Mouse (Mus musculus) lung, embryonic 14.5 days (tissue): ENCODE data around the gene Pknox2. TPM values are rescaled to one million over a fixed set of nuclear protein-coding genes. Genes with fewer than 3 reads are reported as not detected.

Experiments
- ATAC-seq: fragments of 200-750 bp; cut with Nextera tagmentation; 2 replicates; pipeline ENCODE4 v1.8.0; 2017; ENCODE audit warnings: mild to moderate bottlenecking, moderate TSS enrichment, moderate library complexity; ENCODE audit not compliant: insufficient read depth
- DNase-seq: peaks from one replicate; pipeline ENCODE4 v3.0.0-alpha.2; 2015
- H3K27ac ChIP-seq: fragments of 300-500 bp; sonication (generic); 2 replicates; pipeline ENCODE4 v1.5.1; 2014; ENCODE audit warnings: low read depth, mild to moderate bottlenecking, moderate library complexity
- H3K27me3 ChIP-seq: fragments of 300-500 bp; sonication (generic); 2 replicates; pipeline ENCODE4 v1.6.1; 2014; ENCODE audit warnings: low read length, control low read depth; ENCODE audit not compliant: insufficient read depth
- H3K36me3 ChIP-seq: fragments of 300-500 bp; sonication (generic); 2 replicates; pipeline ENCODE4 v1.6.1; 2014; ENCODE audit warnings: control low read depth; ENCODE audit not compliant: insufficient read depth
- H3K4me1 ChIP-seq: fragments of 300-500 bp; sonication (generic); 2 replicates; pipeline ENCODE4 v1.6.1; 2014; ENCODE audit warnings: antibody characterized with exemption, control low read depth; ENCODE audit not compliant: insufficient read depth
- H3K4me2 ChIP-seq: fragments of 300-500 bp; sonication (generic); 2 replicates; pipeline ENCODE4 v1.6.1; 2014; ENCODE audit warnings: mild to moderate bottlenecking
- H3K4me3 ChIP-seq: fragments of 300-500 bp; sonication (generic); 2 replicates; pipeline ENCODE4 v1.5.1; 2014; ENCODE audit warnings: low read depth, low read length
- H3K9ac ChIP-seq: fragments of 300-500 bp; sonication (generic); 2 replicates; pipeline ENCODE4 v1.6.1; 2014
- H3K9me3 ChIP-seq: fragments of 300-500 bp; sonication (generic); 2 replicates; pipeline ENCODE4 v1.6.1; 2016; ENCODE audit warnings: low read depth, low read length, control low read depth
- CTCF ChIP-seq: IDR thresholded peaks from 2 replicates; pipeline ENCODE4 v1.5.1; 2016; ENCODE audit warnings: antibody characterized with exemption, low read depth
- WGBS: fragments of 180-500 bp; shearing (Covaris S2); extraction: QIAGEN DNeasy Blood & Tissue Kit; methylation state at CpG from one replicate; pipeline ENCODE4 v1.1.7; 2014; 5-methylcytosine and 5-hydroxymethylcytosine counted together
- polyA plus RNA-seq: library from polyadenylated mRNA; unstranded; fragments of >200 nt; fragmentation: Nextera tagmentation; extraction: Ambion mirVana; gene quantifications from 2 replicates; pipeline ENCODE4 v1.2.1, GENCODE M21; 2014

Pknox2 gene
- polyA plus RNA-seq, 1 experiment from 2014 or later: 7.1 TPM

DNA sequence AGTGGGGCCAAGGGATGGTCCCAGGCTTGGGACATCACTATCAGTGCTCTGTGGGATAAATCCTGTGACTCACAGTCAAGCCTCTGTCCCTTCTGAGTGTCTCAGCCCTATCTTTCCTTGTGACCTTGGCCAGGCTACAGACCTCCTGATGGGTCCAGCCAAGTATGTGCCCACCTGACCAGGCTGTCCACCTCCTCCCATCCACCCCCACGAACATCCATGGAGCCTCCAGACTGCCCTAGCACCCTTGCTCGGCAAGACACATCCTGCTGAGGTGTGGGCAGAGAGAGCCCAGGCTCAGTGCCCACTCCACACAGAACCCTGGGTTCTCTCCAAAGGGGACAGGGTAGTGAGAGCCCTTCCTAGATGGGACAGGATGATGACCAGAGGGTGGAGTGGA lies 204.6 kb downstream of the Pknox2 start:
- Histone ChIP-seq H3K27me3 (no peaks in the 10 kb centered on the region), H3K4me1 (no peaks in the 10 kb centered on the region), H3K9me3 (no peaks in the 10 kb centered on the region), H3K4me2 (no peak overlapping the region), H3K36me3 (no peaks in the 10 kb centered on the region), H3K9ac (no peak overlapping the region), H3K4me3 (no peak overlapping the region), H3K27ac (no peak overlapping the region)
- ATAC-seq: no peak
- WGBS: 82% methylated on average over 2 of the region's 2 CpGs
- no peak for TF ChIP-seq CTCF
- no peak for DNase-seq

DNA sequence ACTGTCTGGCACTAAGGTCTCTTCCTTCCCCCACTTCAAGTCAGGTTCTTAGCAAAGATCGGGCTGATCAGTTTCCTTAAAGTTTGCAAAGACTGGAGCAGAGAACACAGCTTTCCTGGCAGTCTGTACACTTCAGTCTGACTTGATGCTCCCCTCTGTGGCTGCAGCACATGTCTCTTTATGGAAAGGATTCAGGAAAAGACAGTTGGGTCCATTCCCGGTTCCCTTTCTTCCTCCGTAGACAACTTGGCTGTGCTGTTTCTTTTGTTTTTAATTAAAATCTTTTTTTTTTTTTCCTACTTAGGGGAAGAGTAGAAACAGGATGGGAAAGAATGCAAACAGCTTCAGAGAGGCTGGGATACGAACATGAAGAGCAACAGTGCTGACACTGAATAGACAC lies 205.1 kb downstream of the Pknox2 start:
- Histone ChIP-seq H3K9me3 (no peaks in the 10 kb centered on the region), H3K4me2 (no peak overlapping the region), H3K36me3 (no peaks in the 10 kb centered on the region), H3K9ac (no peak overlapping the region), H3K4me1 (no peaks in the 10 kb centered on the region), H3K27me3 (no peaks in the 10 kb centered on the region), H3K27ac (no peak overlapping the region), H3K4me3 (no peak overlapping the region)
- TF ChIP-seq CTCF: no peak
- ATAC-seq (no peak), DNase-seq (no peak)
- 72% methylated on average over 4 of the region's 4 CpGs for WGBS

DNA sequence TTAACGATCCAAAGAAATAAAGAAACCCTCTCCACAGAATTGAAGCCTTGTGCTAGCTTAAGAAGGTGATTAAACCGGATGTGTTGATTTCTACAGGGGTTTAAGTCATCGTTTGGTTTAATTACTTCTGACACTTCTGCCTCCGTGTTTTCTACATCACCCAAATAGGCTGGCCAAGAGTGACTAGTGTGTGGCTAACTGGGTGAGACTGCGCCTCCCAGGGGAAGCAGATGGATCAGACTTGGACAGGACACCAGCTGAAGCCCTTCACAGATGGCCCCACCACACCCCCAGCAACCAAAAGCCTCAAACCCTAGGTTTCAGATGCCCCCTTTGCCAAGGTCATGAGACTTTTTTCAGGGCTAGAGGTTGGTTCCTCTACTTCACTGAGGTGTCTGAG lies 205.6 kb downstream of the Pknox2 start:
- Histone ChIP-seq H3K9me3 (no peaks in the 10 kb centered on the region), H3K27me3 (no peaks in the 10 kb centered on the region), H3K9ac (no peak overlapping the region), H3K4me3 (no peak overlapping the region), H3K4me1 (no peaks in the 10 kb centered on the region), H3K36me3 (no peaks in the 10 kb centered on the region), H3K27ac (no peak overlapping the region), H3K4me2 (no peak overlapping the region)
- ATAC-seq: no peak
- DNase-seq: no peak
- no peak for TF ChIP-seq CTCF
- WGBS: 26% methylated on average over 5 of the region's 5 CpGs

DNA sequence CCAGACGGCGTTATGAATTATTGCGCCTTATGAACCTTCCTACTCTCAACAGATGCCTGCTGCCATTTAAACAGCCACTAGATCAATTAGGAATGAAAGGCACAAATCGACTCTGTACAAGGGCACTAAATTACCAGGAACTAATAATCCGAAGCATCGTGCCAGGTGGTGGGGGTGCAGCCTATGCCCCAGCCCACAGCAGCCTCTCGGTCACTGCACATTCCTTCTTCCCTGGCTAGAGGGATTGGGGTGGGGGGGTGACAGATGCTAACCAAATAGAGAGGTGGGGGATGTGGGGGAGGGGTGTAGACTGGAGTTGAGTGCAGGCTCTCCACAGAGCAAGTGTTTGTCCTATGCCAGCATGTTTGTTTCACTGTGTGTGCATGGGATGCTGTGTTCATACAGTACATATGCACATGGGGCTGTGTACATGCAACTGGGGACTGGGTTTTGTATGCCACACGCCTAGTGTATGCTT lies 208.6 kb downstream of the Pknox2 start:
- 50% methylated on average over 8 of the region's 8 CpGs for WGBS
- peak; percentile 22; the same call in 1 of the 2 replicates for ATAC-seq
- no peaks in the 10 kb centered on the region for H3K27me3 ChIP-seq

DNA sequence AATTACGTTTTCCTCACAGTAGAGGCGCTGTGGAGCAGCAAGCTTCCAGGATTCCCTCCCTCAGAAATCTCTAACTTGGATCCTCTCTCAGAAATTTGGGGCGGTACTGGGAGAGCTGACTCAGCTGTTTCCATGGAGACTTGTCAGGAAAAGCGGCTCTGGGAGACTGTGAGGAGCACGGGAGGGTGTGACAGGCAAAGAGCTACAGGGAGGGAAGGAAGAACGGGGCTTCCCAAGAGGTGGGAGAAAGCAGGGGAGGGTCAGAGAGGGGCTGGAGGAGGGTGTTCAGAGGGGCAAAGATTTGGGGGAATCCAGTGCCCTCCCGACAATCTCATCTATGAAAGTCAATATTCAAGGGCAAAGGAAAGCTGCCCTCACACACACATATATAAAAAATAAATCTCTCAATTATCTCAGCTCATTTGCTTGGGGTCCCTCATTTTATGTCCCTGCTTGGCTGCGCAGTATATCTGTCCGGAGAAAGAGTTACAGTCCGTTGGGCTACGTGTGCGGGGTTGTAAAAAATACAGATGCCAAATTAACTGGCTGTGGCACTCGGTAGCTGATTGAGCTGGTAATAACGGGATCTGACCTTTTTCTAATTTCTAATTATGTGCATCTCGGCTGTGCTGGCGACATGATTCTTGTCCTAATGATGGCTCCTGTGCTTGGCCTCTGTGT lies 213.3 kb downstream of the Pknox2 start:
- Histone ChIP-seq H3K4me1 (no peaks in the 10 kb centered on the region), H3K4me3 (no peak overlapping the region), H3K9ac (no peak overlapping the region), H3K27me3 (no peaks in the 10 kb centered on the region), H3K36me3 (no peaks in the 10 kb centered on the region), H3K4me2 (peak overlapping the region; percentile 44), H3K27ac (no peak overlapping the region), H3K9me3 (no peaks in the 10 kb centered on the region)
- ATAC-seq: peak; percentile 93
- WGBS: 37% methylated on average over 16 of the region's 16 CpGs
- DNase-seq: peak; percentile 93
- TF ChIP-seq CTCF: peak; percentile 72

More for the DNA sequence above, 208.6 kb downstream of the Pknox2 start:
- H3K27ac ChIP-seq: no peak overlapping the region
- DNase-seq: no peak
- H3K9ac ChIP-seq: no peak overlapping the region
- no peaks in the 10 kb centered on the region for H3K9me3 ChIP-seq
- no peak overlapping the region for H3K4me3 ChIP-seq
- H3K4me2 ChIP-seq: no peak overlapping the region
- H3K4me1 ChIP-seq: no peaks in the 10 kb centered on the region
- H3K36me3 ChIP-seq: no peaks in the 10 kb centered on the region
- no peak for TF ChIP-seq CTCF

DNA sequence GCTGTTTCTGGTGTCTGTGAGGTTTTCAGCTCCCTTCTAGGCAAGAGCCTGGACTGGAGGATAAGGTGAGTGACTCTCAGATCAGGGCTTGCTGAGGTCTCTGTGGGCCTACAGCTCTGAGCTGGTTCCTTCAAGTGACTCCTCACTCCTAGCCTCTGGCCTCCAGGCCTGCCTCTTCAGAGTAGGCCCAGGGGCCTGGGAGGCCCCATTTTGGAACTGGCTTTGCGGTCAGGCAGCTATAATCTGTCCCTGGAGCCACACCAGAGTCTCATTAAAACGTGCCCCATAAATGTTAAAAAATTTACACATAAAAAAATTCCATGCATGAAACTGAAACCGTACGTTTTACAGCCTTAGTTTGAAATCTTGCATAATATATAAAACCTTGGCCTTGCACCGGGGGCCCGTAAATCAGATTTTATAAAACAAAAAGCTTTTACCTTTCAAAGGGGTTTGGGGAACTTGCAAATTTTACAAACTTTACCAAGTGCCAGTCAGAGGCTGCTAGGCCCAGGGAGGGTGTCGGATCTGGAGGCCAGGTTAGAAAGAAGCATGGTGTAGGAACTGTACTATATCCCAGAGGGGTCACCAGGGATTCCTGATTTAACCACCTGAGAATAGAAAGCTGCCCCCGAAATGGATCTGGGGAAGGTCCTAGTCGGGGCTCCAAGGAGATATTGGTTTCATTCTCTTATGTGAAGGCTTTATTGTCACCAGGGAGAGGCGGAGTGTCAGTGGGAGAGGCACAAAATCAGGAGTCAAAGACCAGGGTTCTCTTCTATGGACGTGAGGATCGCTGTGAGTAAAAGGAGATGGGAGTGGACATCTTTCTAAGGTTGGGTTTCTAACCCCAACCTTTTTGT lies 214.0 kb downstream of the Pknox2 start:
- H3K4me3 ChIP-seq: no peak overlapping the region
- H3K4me2 ChIP-seq: no peak overlapping the region
- DNase-seq (no peak), ATAC-seq (peak; percentile 4; the same call in 1 of the 2 replicates)
- no peaks in the 10 kb centered on the region for H3K27me3 ChIP-seq
- WGBS: 73% methylated on average over 12 of the region's 12 CpGs
- H3K36me3 ChIP-seq: no peaks in the 10 kb centered on the region
- no peaks in the 10 kb centered on the region for H3K9me3 ChIP-seq
- H3K4me1 ChIP-seq: no peaks in the 10 kb centered on the region
- no peak for TF ChIP-seq CTCF
- no peak overlapping the region for H3K27ac ChIP-seq
- no peak overlapping the region for H3K9ac ChIP-seq

DNA sequence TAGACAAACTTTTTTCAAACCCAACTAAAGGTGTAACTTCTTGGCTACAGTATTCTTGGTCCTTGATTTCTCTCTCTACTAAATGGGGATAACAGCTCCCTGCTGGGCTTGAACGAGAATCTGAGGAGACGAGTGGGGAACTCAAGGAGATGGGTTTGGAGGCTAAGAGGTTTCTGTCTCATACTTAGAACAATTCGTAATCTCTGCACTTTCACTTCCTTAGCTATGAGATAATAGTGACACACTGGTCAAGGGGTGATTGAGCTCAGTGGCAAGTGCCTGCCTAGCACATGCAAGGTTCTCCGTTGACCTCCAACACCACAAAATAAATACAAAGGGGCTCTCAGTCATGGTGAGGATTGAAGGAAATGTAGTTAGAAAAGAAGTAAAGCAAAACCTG lies 215.6 kb downstream of the Pknox2 start:
- 43% methylated on average over 4 of the region's 4 CpGs for WGBS
- DNase-seq: no peak
- Histone ChIP-seq H3K9ac (no peak overlapping the region), H3K4me3 (no peak overlapping the region), H3K36me3 (no peaks in the 10 kb centered on the region), H3K4me2 (no peak overlapping the region), H3K9me3 (no peaks in the 10 kb centered on the region), H3K27me3 (no peaks in the 10 kb centered on the region), H3K27ac (no peak overlapping the region), H3K4me1 (no peaks in the 10 kb centered on the region)
- no peak for ATAC-seq
- no peak for TF ChIP-seq CTCF
